ENCODE assay signal across 29 mouse cellular contexts in the genomic region with DNA sequence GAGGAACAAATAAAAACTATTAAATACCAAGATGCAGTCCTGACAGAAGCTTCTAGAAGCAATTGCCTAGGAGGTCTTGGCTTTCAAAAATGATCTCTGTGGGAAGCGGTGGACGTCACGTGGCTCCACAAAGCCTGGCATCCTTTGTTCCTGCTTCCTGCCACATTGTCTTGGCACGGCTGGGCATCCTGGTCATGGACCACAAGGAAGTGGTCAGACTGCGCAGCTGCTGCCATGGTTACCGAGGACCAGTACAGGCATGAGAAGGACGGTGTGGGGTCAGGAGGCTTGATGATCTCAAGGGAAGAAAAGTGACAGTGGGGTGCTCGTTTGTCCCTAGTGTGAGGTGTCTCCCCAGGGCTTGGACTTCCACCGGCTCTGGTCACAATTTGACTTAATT. TPM values are rescaled to one million over a fixed set of nuclear protein-coding genes. Genes with fewer than 3 reads are reported as not detected.
A peak's percentile ranks its signal among the peaks of the same experiment; 100 is the strongest.
DNase-seq lines count a peak whose midpoint lies in the region; ATAC-seq and TF ChIP-seq lines count a peak whose summit lies in the region.
"Had no signal": no experiment of that assay in that cellular context is flagged by ENCODE, and none has a peak within 500 bp of the region (broad histone marks: within the 10 kb centered on the region; RNA-seq: fewer than 3 reads in every experiment).

No protein-coding gene starts in this region.

- H3K4me3 ChIP-seq in hindbrain, postnatal 0 days (ENCODE audit: low read length): no peak overlapping the region
- no peak overlapping the region for H3K4me3 ChIP-seq in hindbrain, embryonic 14.5 days (replicated peaks; ENCODE audit: low read length)
- H3K4me3 ChIP-seq in intestine, postnatal 0 days (ENCODE audit: low read depth, low read length): no peak overlapping the region
- H3K4me3 ChIP-seq: forebrain, embryonic 13.5 days; heart, embryonic 13.5 days; limb, embryonic 12.5 days; liver, embryonic 15.5 days; midbrain, embryonic 12.5 days; neural tube, embryonic 12.5 days had no signal

- no peak overlapping the region for H3K27ac ChIP-seq in hindbrain, postnatal 0 days
- no peak overlapping the region for H3K27ac ChIP-seq in hindbrain, embryonic 14.5 days
- H3K27ac ChIP-seq in intestine, postnatal 0 days (ENCODE audit: low read depth, low read length): no peak overlapping the region
- H3K27ac ChIP-seq: forebrain, embryonic 13.5 days; heart, embryonic 13.5 days; limb, embryonic 12.5 days; liver, embryonic 15.5 days; midbrain, embryonic 12.5 days; neural tube, embryonic 12.5 days; stomach, postnatal 0 days had no signal

- DNase-seq in hindbrain, postnatal 0 days (ENCODE audit: low spot score): peak; percentile 60
- DNase-seq in hindbrain, embryonic 14.5 days (ENCODE audit: low spot score): no peak
- DNase-seq in 416B (ENCODE audit: low read depth): peak; percentile 14
- DNase-seq in cerebellum, adult 11 months: peak; percentile 1
- peak; percentile 84 to 85 for DNase-seq in cerebellum, postnatal 10 days
- DNase-seq in right cerebral cortex, postnatal 14 days: no peak
- DNase-seq in kidney, postnatal 36 days: no peak
- DNase-seq: adrenal gland, postnatal 36 days; gastrocnemius, postnatal 36 days; heart, postnatal 10 days; kidney, adult 9 months; kidney, postnatal 10 days; layer of hippocampus, adult 9-11 months; lung, embryonic 14.5 days; right cerebral cortex, adult 18-20 months; right cerebral cortex, postnatal 4 days; thymus, adult 18-20 months; thymus, postnatal 25 days had no signal

- H3K36me3 ChIP-seq in hindbrain, postnatal 0 days (ENCODE audit: insufficient read depth, low read length): no peaks in the 10 kb centered on the region
- H3K36me3 ChIP-seq in hindbrain, embryonic 14.5 days (replicated peaks; ENCODE audit: control insufficient read depth, insufficient read depth): no peaks in the 10 kb centered on the region
- H3K36me3 ChIP-seq in intestine, postnatal 0 days (ENCODE audit: control insufficient read depth, insufficient read depth): no peaks in the 10 kb centered on the region
- H3K36me3 ChIP-seq: heart, embryonic 13.5 days; limb, embryonic 12.5 days; liver, embryonic 15.5 days; midbrain, embryonic 12.5 days; neural tube, embryonic 12.5 days had no signal

- peaks cover 5% of the 10 kb centered on the region; the same call in 1 of the 2 replicates for H3K4me1 ChIP-seq in hindbrain, postnatal 0 days (ENCODE audit: insufficient read depth, low read length)
- H3K4me1 ChIP-seq in hindbrain, embryonic 14.5 days (replicated peaks; ENCODE audit: control insufficient read depth, insufficient read depth, low read length): no peaks in the 10 kb centered on the region
- H3K4me1 ChIP-seq in intestine, postnatal 0 days (replicated peaks; ENCODE audit: control insufficient read depth, insufficient read depth, low read length): no peaks in the 10 kb centered on the region
- H3K4me1 ChIP-seq: forebrain, embryonic 13.5 days; heart, embryonic 13.5 days; limb, embryonic 12.5 days; liver, embryonic 15.5 days; midbrain, embryonic 12.5 days; neural tube, embryonic 12.5 days had no signal

- H3K4me2 ChIP-seq in hindbrain, postnatal 0 days (ENCODE audit: low read depth, low read length): no peak overlapping the region
- no peak overlapping the region for H3K4me2 ChIP-seq in hindbrain, embryonic 14.5 days (replicated peaks)
- H3K4me2 ChIP-seq in intestine, postnatal 0 days (replicated peaks; ENCODE audit: low read depth): no peak overlapping the region
- H3K4me2 ChIP-seq: forebrain, embryonic 13.5 days; heart, embryonic 13.5 days; limb, embryonic 12.5 days; liver, embryonic 15.5 days; lung, embryonic 14.5 days; midbrain, embryonic 12.5 days; neural tube, embryonic 12.5 days had no signal

- peak; percentile 87 for ATAC-seq in hindbrain, postnatal 0 days
- no peak for ATAC-seq in hindbrain, embryonic 14.5 days (ENCODE audit: low FRiP score)
- no peak for ATAC-seq in intestine, postnatal 0 days
- ATAC-seq: forebrain, embryonic 13.5 days; intestine, embryonic 16.5 days had no signal

- H3K27me3 ChIP-seq in hindbrain, postnatal 0 days (ENCODE audit: insufficient read depth, low read length): no peaks in the 10 kb centered on the region
- no peaks in the 10 kb centered on the region for H3K27me3 ChIP-seq in hindbrain, embryonic 14.5 days (ENCODE audit: control insufficient read depth, insufficient read depth, low read length)
- no peaks in the 10 kb centered on the region for H3K27me3 ChIP-seq in intestine, postnatal 0 days (replicated peaks; ENCODE audit: control insufficient read depth, insufficient read depth, low read length)
- H3K27me3 ChIP-seq: forebrain, embryonic 13.5 days; liver, embryonic 15.5 days; midbrain, embryonic 12.5 days; neural tube, embryonic 12.5 days had no signal

- 18% methylated on average over 9 of the region's 9 CpGs for WGBS in hindbrain, postnatal 0 days
- 48% methylated on average over 9 of the region's 9 CpGs for WGBS in hindbrain, embryonic 14.5 days
- 83% methylated on average over 9 of the region's 9 CpGs for WGBS in intestine, postnatal 0 days

- no peak for TF ChIP-seq CTCF in hindbrain, postnatal 0 days (IDR thresholded peaks at IDR 0.05; ENCODE audit: low read depth)
- TF ChIP-seq CTCF in intestine, postnatal 0 days (IDR thresholded peaks at IDR 0.05; ENCODE audit: low read depth): no peak

- H3K9ac ChIP-seq in hindbrain, postnatal 0 days (replicated peaks; ENCODE audit: low read length): no peak overlapping the region
- H3K9ac ChIP-seq in hindbrain, embryonic 14.5 days: no peak overlapping the region
- H3K9ac ChIP-seq in intestine, postnatal 0 days (ENCODE audit: low read depth, low read length): no peak overlapping the region
- H3K9ac ChIP-seq: forebrain, embryonic 13.5 days; heart, embryonic 13.5 days; limb, embryonic 12.5 days; liver, embryonic 15.5 days; lung, embryonic 14.5 days; midbrain, embryonic 12.5 days; neural tube, embryonic 12.5 days had no signal

- no peaks in the 10 kb centered on the region for H3K9me3 ChIP-seq in hindbrain, postnatal 0 days (ENCODE audit: low read length)
- H3K9me3 ChIP-seq in hindbrain, embryonic 14.5 days (ENCODE audit: control insufficient read depth, low read length): no peaks in the 10 kb centered on the region
- H3K9me3 ChIP-seq in intestine, postnatal 0 days (ENCODE audit: control insufficient read depth): no peaks in the 10 kb centered on the region
- H3K9me3 ChIP-seq: forebrain, embryonic 13.5 days; heart, embryonic 13.5 days; limb, embryonic 12.5 days; liver, embryonic 15.5 days; midbrain, embryonic 12.5 days; neural tube, embryonic 12.5 days had no signal

RNA-seq across cellular contexts. Expression of gene Smoc2, which starts 48.7 kb away (rescaled TPM):
- total RNA-seq in hindbrain, postnatal 0 days (2014; rRNA removed): 5.9 and 10.4 TPM in 2 replicates
- 6.3 and 8.6 TPM in 2 replicates for polyA plus RNA-seq in hindbrain, postnatal 0 days (2015; fragmentation: Nextera tagmentation; extraction: Ambion mirVana)
- 3.5 and 5.3 TPM in 2 replicates for polyA plus RNA-seq in hindbrain, embryonic 14.5 days (2014; fragmentation: Nextera tagmentation; extraction: Ambion mirVana)
- polyA plus RNA-seq in intestine, postnatal 0 days (2015; fragmentation: Nextera tagmentation; extraction: Ambion mirVana): 62.7 and 63.4 TPM in 2 replicates
- total RNA-seq: hematopoietic stem cell, adult 5-6 weeks; megakaryocyte progenitor cell, adult 5-6 weeks had no signal

Comparison
In these comparisons a context has a peak if more than half of its experiments do, and no peak if none do; other contexts are left out.
1. DNase-seq: peak in hindbrain, postnatal 0 days (single experiment), 416B (single experiment), cerebellum, adult 11 months (single experiment) and cerebellum, postnatal 10 days (2 of 2); none in hindbrain, embryonic 14.5 days (single experiment), right cerebral cortex, postnatal 14 days (single experiment) and kidney, postnatal 36 days (0 of 2).